Mouse (Mus musculus): ENCODE data around the gene Vat1. TPM values are rescaled to one million over a fixed set of nuclear protein-coding genes. Genes with fewer than 3 reads are reported as not detected.
"Not testable (repeated sequence)": the region's sequence is repeated elsewhere in the genome, so short reads cannot be mapped to it uniquely, and the experiment has no call there.

Vat1 gene
- polyA plus RNA-seq, 1 experiment from 2014 or later: 145 TPM

GRCm38 (mm10) chr11:101441450-101442126 is 24.4 kb downstream of the Vat1 start:
- H3K36me3 ChIP-seq (ENCODE audit: control insufficient read depth, insufficient read depth, low read length): peaks cover 16% of the 10 kb centered on the region
- not testable (repeated sequence) for H3K9ac ChIP-seq (ENCODE audit: low read depth, low read length); H3K27me3 ChIP-seq (ENCODE audit: control insufficient read depth, insufficient read depth, low read depth, low read length); H3K9me3 ChIP-seq (replicated peaks; ENCODE audit: control insufficient read depth, low read length, poor library complexity, severe bottlenecking)
- peak overlapping the region; percentile 58; the same call in 1 of the 2 replicates for H3K27ac ChIP-seq (ENCODE audit: low read length)
- WGBS: 36% methylated on average over 14 of the region's 15 CpGs
- peak overlapping the region; percentile 49 for H3K4me2 ChIP-seq (ENCODE audit: low read length)
- H3K4me3 ChIP-seq (ENCODE audit: low read depth, low read length): peak overlapping the region; percentile 59
- peak; percentile 65; the same call in 1 of the 2 replicates for ATAC-seq
- H3K4me1 ChIP-seq (ENCODE audit: control insufficient read depth, insufficient read depth, low read length): peaks cover 14% of the 10 kb centered on the region

- not testable (repeated sequence) for H3K4me2 ChIP-seq (ENCODE audit: low read length); ATAC-seq; H3K27me3 ChIP-seq (ENCODE audit: control insufficient read depth, insufficient read depth, low read depth, low read length); H3K9ac ChIP-seq (ENCODE audit: low read depth, low read length); H3K4me1 ChIP-seq (ENCODE audit: control insufficient read depth, insufficient read depth, low read length); H3K9me3 ChIP-seq (replicated peaks; ENCODE audit: control insufficient read depth, low read length, poor library complexity, severe bottlenecking); H3K27ac ChIP-seq (ENCODE audit: low read length); H3K4me3 ChIP-seq (ENCODE audit: low read depth, low read length)
- 74% methylated on average over 3 of the region's 3 CpGs for WGBS
- peaks cover 23% of the 10 kb centered on the region for H3K36me3 ChIP-seq (ENCODE audit: control insufficient read depth, insufficient read depth, low read length)
These were observed 28.0 kb downstream of the Vat1 start for GRCm38 (mm10) chr11:101438006-101438405.

- ATAC-seq: no peak
- 30% methylated on average over 4 of the region's 4 CpGs for WGBS
- no peak overlapping the region for H3K4me2 ChIP-seq (ENCODE audit: low read length)
These were observed 29.1 kb downstream of the Vat1 start for GRCm38 (mm10) chr11:101436916-101437315.

GRCm38 (mm10) chr11:101435831-101436230 is 30.2 kb downstream of the Vat1 start:
- no peak overlapping the region for H3K4me2 ChIP-seq (ENCODE audit: low read length)
- no peaks in the 10 kb centered on the region for H3K9me3 ChIP-seq (replicated peaks; ENCODE audit: control insufficient read depth, low read length, poor library complexity, severe bottlenecking)
- H3K4me3 ChIP-seq (ENCODE audit: low read depth, low read length): no peak overlapping the region
- no peaks in the 10 kb centered on the region for H3K27me3 ChIP-seq (ENCODE audit: control insufficient read depth, insufficient read depth, low read depth, low read length)
- peaks cover 33% of the 10 kb centered on the region for H3K36me3 ChIP-seq (ENCODE audit: control insufficient read depth, insufficient read depth, low read length)
- H3K9ac ChIP-seq (ENCODE audit: low read depth, low read length): no peak overlapping the region
- H3K27ac ChIP-seq (ENCODE audit: low read length): no peak overlapping the region
- WGBS: 83% methylated on average over 4 of the region's 4 CpGs
- no peak for ATAC-seq
- H3K4me1 ChIP-seq (ENCODE audit: control insufficient read depth, insufficient read depth, low read length): no peaks in the 10 kb centered on the region

More at GRCm38 (mm10) chr11:101436916-101437315, 29.1 kb downstream of the Vat1 start:
- no peak overlapping the region for H3K9ac ChIP-seq (ENCODE audit: low read depth, low read length)
- no peaks in the 10 kb centered on the region for H3K4me1 ChIP-seq (ENCODE audit: control insufficient read depth, insufficient read depth, low read length)
- no peak overlapping the region for H3K4me3 ChIP-seq (ENCODE audit: low read depth, low read length)
- H3K27me3 ChIP-seq (ENCODE audit: control insufficient read depth, insufficient read depth, low read depth, low read length): no peaks in the 10 kb centered on the region
- no peaks in the 10 kb centered on the region for H3K9me3 ChIP-seq (replicated peaks; ENCODE audit: control insufficient read depth, low read length, poor library complexity, severe bottlenecking)
- H3K36me3 ChIP-seq (ENCODE audit: control insufficient read depth, insufficient read depth, low read length): peaks cover 27% of the 10 kb centered on the region
- no peak overlapping the region for H3K27ac ChIP-seq (ENCODE audit: low read length)

- WGBS: 92% methylated on average over 13 of the region's 13 CpGs
- Histone ChIP-seq H3K4me2 (ENCODE audit: low read length) (no peak overlapping the region), H3K27me3 (ENCODE audit: control insufficient read depth, insufficient read depth, low read depth, low read length) (no peaks in the 10 kb centered on the region), H3K4me3 (ENCODE audit: low read depth, low read length) (no peak overlapping the region), H3K36me3 (ENCODE audit: control insufficient read depth, insufficient read depth, low read length) (peaks cover 48% of the 10 kb centered on the region), H3K9ac (ENCODE audit: low read depth, low read length) (no peak overlapping the region), H3K4me1 (ENCODE audit: control insufficient read depth, insufficient read depth, low read length) (no peaks in the 10 kb centered on the region), H3K27ac (ENCODE audit: low read length) (no peak overlapping the region), H3K9me3 (replicated peaks; ENCODE audit: control insufficient read depth, low read length, poor library complexity, severe bottlenecking) (no peaks in the 10 kb centered on the region)
- ATAC-seq: no peak
These were observed 32.6 kb downstream of the Vat1 start for GRCm38 (mm10) chr11:101433396-101433795.

- Histone ChIP-seq H3K9ac (ENCODE audit: low read depth, low read length) (no peak overlapping the region), H3K9me3 (replicated peaks; ENCODE audit: control insufficient read depth, low read length, poor library complexity, severe bottlenecking) (no peaks in the 10 kb centered on the region), H3K4me1 (ENCODE audit: control insufficient read depth, insufficient read depth, low read length) (peaks cover 11% of the 10 kb centered on the region), H3K4me3 (ENCODE audit: low read depth, low read length) (no peak overlapping the region), H3K27ac (ENCODE audit: low read length) (no peak overlapping the region), H3K4me2 (ENCODE audit: low read length) (no peak overlapping the region), H3K36me3 (ENCODE audit: control insufficient read depth, insufficient read depth, low read length) (peaks cover 48% of the 10 kb centered on the region), H3K27me3 (ENCODE audit: control insufficient read depth, insufficient read depth, low read depth, low read length) (no peaks in the 10 kb centered on the region)
- 91% methylated on average over 9 of the region's 9 CpGs for WGBS
- no peak for ATAC-seq
These were observed 34.7 kb downstream of the Vat1 start for GRCm38 (mm10) chr11:101431327-101431726.

GRCm38 (mm10) chr11:101426165-101426564 is 39.9 kb downstream of the Vat1 start:
- ATAC-seq: no peak
- peaks cover 18% of the 10 kb centered on the region for H3K36me3 ChIP-seq (ENCODE audit: control insufficient read depth, insufficient read depth, low read length)
- peaks cover 27% of the 10 kb centered on the region for H3K4me1 ChIP-seq (ENCODE audit: control insufficient read depth, insufficient read depth, low read length)
- H3K9ac ChIP-seq (ENCODE audit: low read depth, low read length): peak overlapping the region; percentile 82
- peak overlapping the region; percentile 90 for H3K4me2 ChIP-seq (ENCODE audit: low read length)
- H3K4me3 ChIP-seq (ENCODE audit: low read depth, low read length): peak overlapping the region; percentile 77
- 61% methylated on average over 8 of the region's 8 CpGs for WGBS
- no peaks in the 10 kb centered on the region for H3K27me3 ChIP-seq (ENCODE audit: control insufficient read depth, insufficient read depth, low read depth, low read length)
- no peak overlapping the region for H3K27ac ChIP-seq (ENCODE audit: low read length)
- H3K9me3 ChIP-seq (replicated peaks; ENCODE audit: control insufficient read depth, low read length, poor library complexity, severe bottlenecking): no peaks in the 10 kb centered on the region

GRCm38 (mm10) chr11:101424925-101425813 is 40.9 kb downstream of the Vat1 start, which contains the start of the genes Rundc1 and Ptges3l:
Rundc1 (plus strand) TSS chr11:101425085.
Ptges3l (minus strand) TSS chr11:101425333.
- 0% methylated on average over 78 of the region's 81 CpGs for WGBS
- peak within 1 kb of the TSS; percentile 90 for H3K4me2 ChIP-seq (ENCODE audit: low read length)
- ATAC-seq: peak; percentile 94
- peaks cover 27% of the 10 kb centered on the region for H3K4me1 ChIP-seq (ENCODE audit: control insufficient read depth, insufficient read depth, low read length)
- H3K36me3 ChIP-seq (ENCODE audit: control insufficient read depth, insufficient read depth, low read length): peaks cover 9% of the 10 kb centered on the region
- H3K9me3 ChIP-seq (replicated peaks; ENCODE audit: control insufficient read depth, low read length, poor library complexity, severe bottlenecking): no peaks in the 10 kb centered on the region
- H3K4me3 ChIP-seq (ENCODE audit: low read depth, low read length): peak within 1 kb of the TSS; percentile 77
- H3K9ac ChIP-seq (ENCODE audit: low read depth, low read length): peak within 1 kb of the TSS; percentile 82
- H3K27me3 ChIP-seq (ENCODE audit: control insufficient read depth, insufficient read depth, low read depth, low read length): no peaks in the 10 kb centered on the region
- peak within 1 kb of the TSS; percentile 90 for H3K27ac ChIP-seq (ENCODE audit: low read length)

Measured in midbrain, embryonic 16.5 days (tissue).